Mouse (Mus musculus) lung, postnatal 0 days (tissue): Measurements from ENCODE around the gene Acaca.

Source experiments
- CTCF ChIP-seq: IDR thresholded peaks from 2 replicates; pipeline ENCODE4 v1.5.1; 2016; ENCODE audit warnings: antibody characterized with exemption, mild to moderate bottlenecking
- EP300 ChIP-seq: IDR thresholded peaks from 2 replicates; pipeline ENCODE4 v1.6.1; 2016; ENCODE audit warnings: antibody characterized with exemption, mild to moderate bottlenecking, control low read depth

- TF ChIP-seq CTCF (peak; percentile 60), EP300 (peak; percentile 71)
Measured at GRCm38 (mm10) chr11:84134331-84134860, 4.9 kb downstream of the Acaca start.
